Mouse (Mus musculus) lung, embryonic 16.5 days (tissue): ENCODE results near the gene Aspscr1. TPM values are rescaled to one million over a fixed set of nuclear protein-coding genes. Genes with fewer than 3 reads are reported as not detected.

ENCODE experiments used
- ATAC-seq: fragments of 200-750 bp; cut with Nextera tagmentation; 2 replicates; pipeline ENCODE4 v1.8.0; 2017; ENCODE audit warnings: low read depth, mild to moderate bottlenecking, moderate library complexity
- H3K27ac ChIP-seq: fragments of 300-500 bp; sonication (generic); 2 replicates; pipeline ENCODE4 v1.5.1; 2014; ENCODE audit warnings: mild to moderate bottlenecking, control low read depth, low read length
- H3K27me3 ChIP-seq: fragments of 300-500 bp; sonication (generic); 2 replicates; pipeline ENCODE4 v1.6.1; 2014; ENCODE audit warnings: low read depth, low read length, mixed read lengths; ENCODE audit not compliant: control insufficient read depth, insufficient read depth
- H3K36me3 ChIP-seq: fragments of 300-500 bp; sonication (generic); 2 replicates; pipeline ENCODE4 v1.6.1; 2014; ENCODE audit warnings: low read length; ENCODE audit not compliant: control insufficient read depth, insufficient read depth
- H3K4me1 ChIP-seq: fragments of 300-500 bp; sonication (generic); replicated peaks from 2 replicates; pipeline ENCODE4 v1.6.1; 2014; ENCODE audit warnings: low read length, mixed read lengths; ENCODE audit not compliant: control insufficient read depth, insufficient read depth
- H3K4me2 ChIP-seq: fragments of 300-500 bp; sonication (generic); 2 replicates; pipeline ENCODE4 v1.6.1; 2014; ENCODE audit warnings: low read depth, low read length, control low read depth
- H3K4me3 ChIP-seq: fragments of 300-500 bp; sonication (generic); 2 replicates; pipeline ENCODE4 v1.5.1; 2014; ENCODE audit warnings: mild to moderate bottlenecking, low read length, control low read depth
- H3K9ac ChIP-seq: fragments of 300-500 bp; sonication (generic); 2 replicates; pipeline ENCODE4 v1.6.1; 2014; ENCODE audit warnings: low read length, control low read depth
- H3K9me3 ChIP-seq: fragments of 300-500 bp; sonication (generic); 2 replicates; pipeline ENCODE4 v1.6.1; 2016; ENCODE audit warnings: low read length; ENCODE audit not compliant: control insufficient read depth
- WGBS: fragments of 180-500 bp; shearing (Covaris S2); extraction: QIAGEN DNeasy Blood & Tissue Kit; methylation state at CpG from one replicate; pipeline ENCODE4 v1.1.7; 2014; 5-methylcytosine and 5-hydroxymethylcytosine counted together
- polyA plus RNA-seq: library from polyadenylated mRNA; unstranded; fragments of >200 nt; fragmentation: Nextera tagmentation; extraction: Ambion mirVana; gene quantifications from 2 replicates; pipeline ENCODE4 v1.2.1, GENCODE M21; 2015

Aspscr1 gene
- polyA plus RNA-seq, 1 experiment from 2014 or later = 127 TPM

DNA sequence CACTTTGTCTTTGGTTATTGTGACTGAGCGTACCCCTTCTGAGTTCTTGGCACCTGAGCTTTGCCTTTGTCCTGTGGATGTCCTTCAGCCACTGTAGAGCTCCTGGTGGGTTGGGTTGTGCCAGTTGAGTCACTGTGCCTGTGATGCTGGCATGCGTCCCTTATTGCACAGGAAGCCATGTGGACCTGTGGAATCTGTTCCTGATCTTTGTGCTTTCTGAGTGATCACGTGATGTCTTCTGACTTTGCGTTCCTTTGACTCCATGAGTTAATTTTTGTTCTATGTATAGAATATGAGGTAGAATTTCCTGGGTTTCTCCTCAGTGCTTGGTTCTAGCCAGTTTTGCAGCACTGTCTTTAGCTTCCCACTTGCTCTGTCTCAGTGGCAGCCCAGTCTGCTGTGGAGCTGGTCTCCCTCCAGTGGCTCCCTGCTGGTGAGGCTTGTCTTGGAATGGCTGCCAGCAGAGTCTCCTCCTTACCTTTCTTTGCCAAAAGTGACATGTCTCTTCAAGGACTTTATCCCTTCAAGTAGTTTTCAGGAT is 19.8 kb downstream of the Aspscr1 start:
- Histone ChIP-seq H3K4me1 (peaks cover 10% of the 10 kb centered on the region), H3K4me3 (no peak overlapping the region), H3K4me2 (no peak overlapping the region), H3K27ac (no peak overlapping the region), H3K36me3 (peaks cover 14% of the 10 kb centered on the region), H3K27me3 (no peaks in the 10 kb centered on the region), H3K9ac (no peak overlapping the region), H3K9me3 (no peaks in the 10 kb centered on the region)
- 86% methylated on average over 4 of the region's 4 CpGs for WGBS
- ATAC-seq = no peak

DNA sequence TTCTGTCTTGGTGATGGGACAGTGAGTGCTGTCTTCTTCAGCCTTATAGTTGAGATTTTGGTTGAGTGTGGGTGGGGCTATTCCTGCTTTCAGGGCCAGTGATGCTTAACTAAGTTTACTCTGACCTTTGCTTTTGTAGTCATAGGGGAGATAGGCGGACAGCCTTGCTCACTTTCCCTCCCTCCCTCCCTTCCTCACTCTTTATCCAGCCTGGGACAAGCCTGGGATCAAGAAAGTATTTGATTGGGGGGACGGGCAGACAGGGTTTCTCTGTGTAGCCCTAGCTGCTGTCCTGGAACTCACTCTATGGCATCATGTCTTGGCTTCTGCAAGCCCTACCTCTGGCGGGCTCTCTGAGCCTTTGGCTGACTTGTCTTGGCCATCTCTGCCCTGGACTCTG is 20.7 kb downstream of the Aspscr1 start:
- WGBS = 76% methylated on average over 3 of the region's 3 CpGs
- H3K27me3 ChIP-seq = no peaks in the 10 kb centered on the region
- no peak overlapping the region for H3K4me3 ChIP-seq
- H3K27ac ChIP-seq = no peak overlapping the region
- no peak overlapping the region for H3K4me2 ChIP-seq
- H3K9ac ChIP-seq = no peak overlapping the region
- no peak for ATAC-seq
- H3K36me3 ChIP-seq = peaks cover 13% of the 10 kb centered on the region
- no peaks in the 10 kb centered on the region for H3K9me3 ChIP-seq
- peaks cover 7% of the 10 kb centered on the region for H3K4me1 ChIP-seq

DNA sequence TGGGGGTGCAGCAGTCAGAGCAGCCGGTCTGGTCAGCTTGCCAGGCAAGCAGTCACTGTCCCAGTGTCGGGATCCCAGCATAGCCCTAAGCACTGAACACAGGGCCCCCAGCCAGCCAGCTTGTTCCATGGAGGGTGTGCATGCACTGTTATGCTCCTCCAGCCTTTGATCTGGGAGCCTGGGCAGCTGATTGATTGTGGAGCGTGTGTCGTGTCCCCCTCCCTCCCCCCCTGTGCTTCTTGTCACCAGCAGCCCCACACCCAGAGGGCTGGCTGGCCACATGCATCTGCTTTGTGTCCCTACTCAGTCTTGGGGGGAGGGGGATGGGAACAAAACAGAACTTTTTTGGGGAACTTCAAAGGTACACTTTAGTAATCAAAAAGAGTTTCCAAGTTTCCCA is 22.4 kb downstream of the Aspscr1 start:
- H3K9ac ChIP-seq = no peak overlapping the region

DNA sequence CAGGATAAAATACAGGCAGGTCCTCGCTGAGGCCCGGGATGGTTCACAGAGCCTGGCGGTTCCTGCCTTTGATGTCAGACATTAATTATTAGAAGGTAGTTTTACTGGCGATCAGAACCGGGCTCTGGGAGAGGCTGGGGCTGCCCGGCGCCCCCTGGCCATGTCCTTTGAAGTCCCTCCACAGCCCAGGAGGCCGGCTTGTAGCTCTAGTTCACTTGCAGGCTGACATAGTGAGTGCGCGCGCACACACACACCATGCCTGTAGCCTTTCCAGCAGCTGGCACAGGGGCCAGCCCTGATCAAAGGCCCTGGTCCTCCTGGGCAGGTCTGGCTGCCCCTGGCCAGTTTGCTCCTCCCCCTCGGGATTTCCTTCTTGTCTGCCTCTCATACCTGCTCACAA is 22.9 kb downstream of the Aspscr1 start:
- no peak overlapping the region for H3K4me3 ChIP-seq
- peak overlapping the region; percentile 34 for H3K27ac ChIP-seq
- H3K4me1 ChIP-seq = peaks cover 7% of the 10 kb centered on the region
- 36% methylated on average over 12 of the region's 12 CpGs for WGBS
- peak; percentile 17; the same call in 1 of the 2 replicates for ATAC-seq
- H3K36me3 ChIP-seq = peaks cover 4% of the 10 kb centered on the region; the same call in 1 of the 2 replicates
- no peak overlapping the region for H3K4me2 ChIP-seq
- H3K9ac ChIP-seq = no peak overlapping the region
- H3K27me3 ChIP-seq = no peaks in the 10 kb centered on the region
- H3K9me3 ChIP-seq = no peaks in the 10 kb centered on the region

More for the DNA sequence above, 22.4 kb downstream of the Aspscr1 start:
- peaks cover 7% of the 10 kb centered on the region for H3K4me1 ChIP-seq
- peak; percentile 83 for ATAC-seq
- peaks cover 4% of the 10 kb centered on the region; the same call in 1 of the 2 replicates for H3K36me3 ChIP-seq
- peak overlapping the region; percentile 28 for H3K27ac ChIP-seq
- 21% methylated on average over 4 of the region's 4 CpGs for WGBS
- no peak overlapping the region for H3K4me3 ChIP-seq
- no peaks in the 10 kb centered on the region for H3K27me3 ChIP-seq
- no peak overlapping the region for H3K4me2 ChIP-seq
- H3K9me3 ChIP-seq = no peaks in the 10 kb centered on the region

DNA sequence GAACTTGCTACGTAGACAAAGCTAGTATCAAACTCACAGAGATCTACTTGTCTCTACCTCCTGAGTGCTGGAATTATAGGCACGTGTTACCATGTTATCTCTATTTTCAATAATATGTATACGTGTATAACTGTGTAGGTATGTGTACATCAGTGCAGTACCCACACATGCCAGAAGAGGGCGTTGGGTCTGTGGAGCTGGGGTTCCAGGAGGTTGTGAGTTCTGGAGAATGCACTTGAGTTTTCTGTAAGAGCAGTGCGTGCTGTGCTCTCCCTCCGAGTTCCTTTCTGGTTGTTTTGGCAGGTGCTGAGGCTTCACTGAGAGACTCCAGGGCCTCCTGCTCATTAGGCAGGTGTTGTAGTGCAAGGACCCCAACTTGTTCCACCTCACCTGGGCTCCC is 23.8 kb downstream of the Aspscr1 start:
- 82% methylated on average over 6 of the region's 6 CpGs for WGBS
- no peak for ATAC-seq
- Histone ChIP-seq H3K27me3 (no peaks in the 10 kb centered on the region), H3K36me3 (peaks cover 6% of the 10 kb centered on the region; the same call in 1 of the 2 replicates), H3K9me3 (no peaks in the 10 kb centered on the region), H3K4me3 (no peak overlapping the region), H3K9ac (no peak overlapping the region), H3K4me2 (no peak overlapping the region), H3K27ac (no peak overlapping the region), H3K4me1 (peaks cover 7% of the 10 kb centered on the region)

DNA sequence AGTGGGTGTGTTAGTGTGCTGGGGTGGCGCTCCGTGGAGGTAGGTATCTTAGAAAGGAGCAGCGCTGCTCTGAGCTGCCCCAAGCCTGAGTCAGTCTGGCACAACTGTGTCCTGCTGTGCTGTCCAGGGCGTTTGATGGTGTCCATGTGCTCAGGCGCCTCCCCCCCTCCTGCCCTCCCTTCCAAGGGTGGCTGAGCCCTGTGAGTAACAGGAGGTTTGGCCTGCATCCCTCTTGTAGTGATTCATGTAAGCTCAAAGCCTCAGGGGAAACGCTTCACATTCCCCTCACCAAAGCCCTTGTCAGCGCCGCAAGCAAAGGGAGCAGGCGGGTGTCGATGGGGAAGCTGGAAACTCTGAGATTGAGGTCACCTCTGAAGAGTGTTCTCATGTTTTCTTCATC is 25.0 kb downstream of the Aspscr1 start:
- no peak overlapping the region for H3K9ac ChIP-seq

DNA sequence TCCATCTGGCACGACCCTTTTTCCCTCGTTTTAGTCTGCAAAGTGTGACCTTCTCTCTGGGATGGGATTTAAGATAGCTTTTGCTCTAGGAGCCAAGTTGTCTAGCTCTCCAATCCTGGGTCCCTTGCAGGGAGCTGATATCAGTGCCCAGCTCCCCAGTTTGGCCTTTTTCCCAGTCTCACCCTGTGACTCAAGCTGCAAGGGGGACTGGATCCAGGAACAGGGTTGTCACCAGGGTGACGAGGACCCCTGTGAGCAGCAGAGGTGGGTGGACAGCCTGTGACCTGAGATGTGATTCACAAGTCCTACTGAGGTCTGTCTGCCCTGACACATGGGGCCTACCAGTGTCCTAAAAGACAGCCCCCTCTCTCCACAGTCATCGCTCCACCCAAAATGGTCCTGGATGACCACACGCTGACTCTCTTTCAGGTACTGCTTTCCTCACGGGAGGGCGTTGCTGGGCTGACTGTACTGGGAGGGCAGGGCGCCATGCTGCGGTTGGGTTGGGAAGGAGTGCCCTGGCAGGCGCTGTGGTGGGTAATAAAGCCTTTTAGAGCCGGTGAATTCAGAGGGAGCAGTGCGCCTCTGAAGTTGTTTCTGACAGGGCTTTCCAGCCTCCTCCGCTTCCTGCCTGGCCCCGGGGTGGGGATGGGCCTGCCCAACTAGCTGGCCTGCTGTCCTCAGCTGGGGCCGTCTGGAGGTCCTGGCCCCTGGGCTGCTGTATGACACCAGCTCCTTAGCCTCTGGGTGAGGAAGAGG is 31.1 kb downstream of the Aspscr1 start:
- H3K4me2 ChIP-seq = no peak overlapping the region
- peak; percentile 15; the same call in 1 of the 2 replicates for ATAC-seq
- H3K9ac ChIP-seq = peak overlapping the region; percentile 36; the same call in 1 of the 2 replicates
- no peak overlapping the region for H3K4me3 ChIP-seq
- no peaks in the 10 kb centered on the region for H3K9me3 ChIP-seq
- WGBS = 46% methylated on average over 15 of the region's 15 CpGs
- peak overlapping the region; percentile 63 for H3K27ac ChIP-seq
- H3K27me3 ChIP-seq = no peaks in the 10 kb centered on the region
- H3K36me3 ChIP-seq = peaks cover 7% of the 10 kb centered on the region; the same call in 1 of the 2 replicates
- peaks cover 32% of the 10 kb centered on the region for H3K4me1 ChIP-seq

More for the DNA sequence above, 25.0 kb downstream of the Aspscr1 start:
- H3K4me2 ChIP-seq = no peak overlapping the region
- H3K27ac ChIP-seq = peak overlapping the region; percentile 62; the same call in 1 of the 2 replicates
- no peaks in the 10 kb centered on the region for H3K9me3 ChIP-seq
- peak; percentile 55 for ATAC-seq
- H3K4me3 ChIP-seq = no peak overlapping the region
- 57% methylated on average over 10 of the region's 10 CpGs for WGBS
- no peaks in the 10 kb centered on the region for H3K27me3 ChIP-seq
- H3K36me3 ChIP-seq = peaks cover 11% of the 10 kb centered on the region; the same call in 1 of the 2 replicates
- H3K4me1 ChIP-seq = peaks cover 7% of the 10 kb centered on the region

DNA sequence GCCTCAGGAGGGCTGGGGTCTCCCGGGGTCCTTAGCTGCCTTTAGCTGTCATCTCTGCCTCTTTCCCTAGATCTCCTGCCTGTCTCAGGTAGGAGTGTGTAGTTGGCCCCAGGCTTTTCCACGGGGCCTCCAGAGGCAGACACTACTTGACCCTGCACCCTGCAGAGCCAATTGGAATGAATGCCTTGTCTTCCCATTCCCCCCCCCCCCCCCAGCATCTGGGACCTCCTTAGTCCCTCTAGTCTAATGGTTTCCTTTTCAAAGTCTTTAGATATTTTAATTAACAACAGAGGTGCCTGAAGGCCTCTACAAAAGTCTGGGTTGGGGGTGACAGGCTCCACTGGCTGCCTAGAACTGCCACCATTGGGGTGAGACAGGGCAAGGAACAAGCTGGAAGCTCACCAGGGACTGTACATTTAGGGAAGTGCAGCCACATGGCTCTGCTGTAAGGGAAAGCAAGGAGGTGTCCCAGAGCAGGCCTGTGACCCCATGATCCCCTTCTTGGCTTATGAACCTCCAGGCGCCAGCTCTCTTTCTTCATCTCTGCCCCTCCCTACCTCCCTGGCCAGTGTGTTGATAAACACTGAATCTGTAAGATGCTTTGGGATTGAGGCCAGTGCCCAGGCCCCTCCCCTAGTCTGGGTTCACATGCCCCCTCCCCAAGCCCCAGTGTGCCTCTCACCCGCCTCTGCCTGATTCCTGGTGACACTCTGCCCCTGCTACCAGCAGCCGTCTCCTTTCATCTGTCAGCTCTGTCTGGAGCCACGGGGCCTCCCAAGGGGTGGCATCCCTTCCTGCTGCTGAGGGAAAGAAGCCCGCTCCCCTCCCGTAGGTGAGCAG is 31.9 kb downstream of the Aspscr1 start:
- no peak overlapping the region for H3K4me2 ChIP-seq
- peak overlapping the region; percentile 36; the same call in 1 of the 2 replicates for H3K9ac ChIP-seq
- peak; percentile 65 for ATAC-seq

DNA sequence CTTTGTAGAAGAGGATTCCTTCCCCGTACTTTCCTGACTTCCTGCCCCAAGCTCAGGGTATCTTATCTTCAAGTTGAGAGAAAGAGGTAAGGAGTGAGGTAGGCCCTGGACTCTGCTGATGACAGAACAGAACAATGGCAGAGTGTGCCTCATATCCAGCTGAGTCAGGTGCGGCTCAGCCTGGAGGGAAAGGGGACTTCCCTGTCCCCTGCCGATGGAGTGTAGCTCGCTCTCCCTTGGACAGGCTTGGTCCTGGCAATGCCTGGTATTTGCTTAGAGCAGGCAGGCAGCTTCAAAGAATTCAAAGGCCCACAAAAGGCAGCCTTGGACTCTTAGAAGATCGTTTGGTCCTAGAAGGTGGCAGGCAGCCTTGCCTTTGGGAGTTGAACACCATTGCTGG is 33.3 kb downstream of the Aspscr1 start:
- 0 out of 2 replicates have a peak overlapping the region, but pooled peaks have one; percentile 16 for H3K27ac ChIP-seq
- H3K4me1 ChIP-seq = peaks cover 32% of the 10 kb centered on the region
- H3K4me2 ChIP-seq = no peak overlapping the region

More for the DNA sequence above, 31.9 kb downstream of the Aspscr1 start:
- H3K36me3 ChIP-seq = peaks cover 7% of the 10 kb centered on the region; the same call in 1 of the 2 replicates
- peaks cover 32% of the 10 kb centered on the region for H3K4me1 ChIP-seq
- no peak overlapping the region for H3K4me3 ChIP-seq
- 34% methylated on average over 8 of the region's 8 CpGs for WGBS
- no peaks in the 10 kb centered on the region for H3K9me3 ChIP-seq
- H3K27ac ChIP-seq = peak overlapping the region; percentile 63
- no peaks in the 10 kb centered on the region for H3K27me3 ChIP-seq

More for the DNA sequence above, 33.3 kb downstream of the Aspscr1 start:
- Histone ChIP-seq H3K36me3 (peaks cover 7% of the 10 kb centered on the region; the same call in 1 of the 2 replicates), H3K27me3 (no peaks in the 10 kb centered on the region), H3K9me3 (no peaks in the 10 kb centered on the region), H3K4me3 (no peak overlapping the region), H3K9ac (no peak overlapping the region)
- 44% methylated on average over 5 of the region's 5 CpGs for WGBS
- ATAC-seq = no peak
